Mouse (Mus musculus) adipose tissue, adult 10 weeks (tissue): Measurements from ENCODE around the gene Olfr1019. TPM values are rescaled to one million over a fixed set of nuclear protein-coding genes. Genes with fewer than 3 reads are reported as not detected.

Experiments
- polyA plus RNA-seq: library from polyadenylated mRNA; stranded (reverse); fragments of 350-450 nt; fragmentation: Illumina TruSeq; extraction: RNeasy Lipid Tissue Mini Kit (QIAGEN cat#74804); gene quantifications from one replicate; pipeline ENCODE4 v1.2.3, GENCODE M21; 2014; ENCODE audit warnings: low read depth, low replicate concordance

Gene Olfr1019
- not detected for polyA plus RNA-seq

DNA sequence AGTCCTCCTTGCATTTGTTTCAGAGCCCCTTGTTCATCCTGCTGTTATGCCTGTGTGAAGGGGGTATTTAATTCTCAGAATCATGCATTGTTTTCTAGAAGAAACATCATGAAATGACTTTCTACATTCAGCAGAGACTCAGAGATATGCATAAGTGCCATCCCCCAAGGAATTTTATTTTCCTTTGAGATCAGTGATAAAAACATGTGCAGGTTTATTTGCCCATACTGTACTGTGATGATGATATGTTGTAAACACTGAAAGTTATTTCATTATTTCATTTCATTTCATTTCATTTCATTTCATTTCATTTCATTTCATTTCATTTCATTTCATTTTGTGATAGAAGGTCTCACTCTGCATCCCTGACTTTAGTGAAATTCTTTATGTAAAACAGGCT is at the start of gene Olfr1019:
Gene Olfr1019 (minus strand): TSS at position 101 of the 400 bp plus-strand sequence.

DNA sequence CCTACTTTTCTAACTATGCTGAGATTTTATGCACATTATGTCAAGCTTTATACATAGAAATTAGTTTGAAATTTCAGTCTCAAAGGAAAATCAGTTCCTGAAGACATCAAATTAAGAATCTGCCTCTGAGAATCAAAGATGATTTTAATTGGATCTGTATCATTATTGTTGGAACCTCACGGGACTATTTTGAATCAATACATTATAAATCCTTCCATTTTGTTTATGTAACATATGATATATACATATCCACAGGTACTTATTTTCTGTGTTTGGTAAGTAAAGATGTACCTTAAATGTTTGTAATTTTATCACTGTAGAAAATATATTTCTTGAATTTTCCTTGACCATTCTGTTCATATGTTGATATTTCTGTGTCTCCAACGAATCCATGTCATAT is 40.1 kb upstream of the Olfr1019 start, which contains the start of gene Olfr1023:
Gene Olfr1023 (plus strand): TSS at position 301 of the 400 bp plus-strand sequence.

DNA sequence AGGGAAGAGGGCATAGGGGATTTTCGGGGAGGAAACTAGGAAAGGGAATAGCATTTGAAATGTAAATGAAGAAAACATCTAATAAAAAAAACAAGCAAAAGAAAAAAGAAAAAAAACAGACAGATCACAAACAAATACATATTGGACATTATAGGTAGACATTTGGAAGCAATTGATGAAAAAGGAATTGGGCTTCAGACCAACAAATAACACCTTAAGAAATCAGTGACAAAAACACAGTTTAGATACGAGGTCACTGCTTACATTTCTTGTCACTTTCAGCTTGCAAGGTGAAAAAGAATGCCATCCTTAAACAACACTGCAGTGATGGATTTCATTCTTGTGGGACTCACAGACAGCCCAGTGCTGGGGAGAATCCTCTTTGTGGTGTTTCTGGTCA is 23.0 kb upstream of the Olfr1019 start, which contains the start of gene Olfr1022:
Gene Olfr1022 (plus strand): TSS at position 301 of the 400 bp plus-strand sequence.

DNA sequence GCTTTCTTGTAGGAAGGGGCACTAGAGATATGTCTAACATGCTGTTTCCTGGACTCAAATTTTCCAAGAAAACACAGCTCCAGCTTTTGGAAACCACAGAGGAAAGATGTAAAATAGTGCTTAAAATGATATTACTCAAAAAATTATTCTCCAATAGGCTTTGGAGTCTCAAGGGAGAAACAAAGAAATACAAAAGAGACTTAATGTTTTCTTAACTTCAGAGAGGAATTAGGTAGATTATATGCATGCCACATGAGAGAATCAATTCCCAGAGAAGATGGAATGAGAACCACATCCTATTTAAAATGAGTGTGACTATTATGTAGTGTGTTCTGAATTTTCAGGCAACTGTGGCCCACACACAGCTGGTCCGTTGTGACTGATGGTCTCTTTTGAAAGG is 1.4 kb upstream of the Olfr1019 start, which contains the start of gene Olfr1020:
Gene Olfr1020 (plus strand): TSS at position 301 of the 400 bp plus-strand sequence.

DNA sequence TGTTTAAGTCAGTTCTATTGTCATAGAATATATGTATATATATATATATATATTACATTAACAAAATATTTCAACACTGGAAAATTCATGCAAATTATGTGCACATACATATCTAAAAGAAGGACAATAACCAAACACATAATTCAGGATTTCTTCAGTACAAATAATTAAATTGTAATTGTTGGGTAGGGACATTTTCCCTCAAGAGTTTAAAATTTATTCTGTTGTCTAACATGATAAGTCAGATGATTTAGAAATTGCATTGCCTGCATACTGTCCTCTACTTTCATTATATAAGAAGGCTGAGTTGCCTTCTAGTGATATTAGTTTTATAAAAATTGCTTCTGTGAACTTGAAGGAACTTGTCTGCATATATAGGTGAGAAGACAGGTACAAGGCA is 27.1 kb downstream of the Olfr1019 start, which contains the start of gene Olfr1018:
Gene Olfr1018 (plus strand): TSS at position 301 of the 400 bp plus-strand sequence.

DNA sequence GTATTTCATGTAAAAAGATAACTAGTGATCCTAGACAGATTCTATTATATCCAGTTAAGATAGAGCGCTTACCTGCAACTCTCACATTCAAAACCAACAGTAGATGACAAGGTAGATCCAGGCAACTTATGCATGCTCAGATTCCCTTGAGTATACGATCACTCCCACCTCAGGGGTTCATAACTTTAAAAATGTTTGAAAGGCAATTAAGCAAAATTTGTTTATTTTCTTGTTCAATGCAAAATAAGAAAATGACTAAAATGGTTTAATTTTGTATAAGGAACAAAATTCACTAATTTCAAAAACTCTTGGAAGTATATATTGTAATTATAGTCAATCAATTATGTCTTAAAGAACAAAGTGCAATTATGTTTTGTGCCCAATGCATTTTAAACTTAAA is 42.8 kb downstream of the Olfr1019 start, which contains the start of gene Olfr1016:
Gene Olfr1016 (minus strand): TSS at position 101 of the 400 bp plus-strand sequence.

Other genes starting within 250 kb of the Olfr1019 start
- gene Olfr1000, start 233.6 kb downstream of the Olfr1019 start, polyA plus RNA-seq = not detected
- not detected for gene Olfr1002, start 194.8 kb downstream of the Olfr1019 start, polyA plus RNA-seq
- not detected for gene Olfr154, start 181.0 kb downstream of the Olfr1019 start, polyA plus RNA-seq
- gene Olfr1006, start 166.7 kb downstream of the Olfr1019 start, polyA plus RNA-seq = not detected
- gene Olfr1008, start 156.1 kb downstream of the Olfr1019 start, polyA plus RNA-seq = not detected
- not detected for gene Olfr1009, start 130.1 kb downstream of the Olfr1019 start, polyA plus RNA-seq
- not detected for gene Olfr1012, start 82.7 kb downstream of the Olfr1019 start, polyA plus RNA-seq
- gene Olfr1013, start 78.4 kb downstream of the Olfr1019 start, polyA plus RNA-seq = not detected
- not detected for gene Olfr1014, start 72.8 kb downstream of the Olfr1019 start, polyA plus RNA-seq
- gene Olfr1015, start 63.5 kb downstream of the Olfr1019 start, polyA plus RNA-seq = not detected
- not detected for gene Olfr1016, start 42.9 kb downstream of the Olfr1019 start, polyA plus RNA-seq
- not detected for gene Olfr1018, start 27.0 kb downstream of the Olfr1019 start, polyA plus RNA-seq
- not detected for gene Olfr1020, start 1.5 kb upstream of the Olfr1019 start, polyA plus RNA-seq
- not detected for gene Olfr1022, start 23.1 kb upstream of the Olfr1019 start, polyA plus RNA-seq
- gene Olfr1023, start 40.2 kb upstream of the Olfr1019 start, polyA plus RNA-seq = not detected
- gene Olfr1024, start 59.6 kb upstream of the Olfr1019 start, polyA plus RNA-seq = not detected
- gene Olfr1025-ps1, start 69.7 kb upstream of the Olfr1019 start, polyA plus RNA-seq = not detected
- not detected for gene Olfr1026, start 76.1 kb upstream of the Olfr1019 start, polyA plus RNA-seq
- gene Olfr1028, start 105.0 kb upstream of the Olfr1019 start, polyA plus RNA-seq = not detected
- gene Olfr1029, start 128.4 kb upstream of the Olfr1019 start, polyA plus RNA-seq = not detected
- not detected for gene Olfr1030, start 133.8 kb upstream of the Olfr1019 start, polyA plus RNA-seq
- not detected for gene Olfr1031, start 144.8 kb upstream of the Olfr1019 start, polyA plus RNA-seq
- gene Olfr1032, start 160.1 kb upstream of the Olfr1019 start, polyA plus RNA-seq = not detected
- gene Olfr1033, start 175.2 kb upstream of the Olfr1019 start, polyA plus RNA-seq = 8.5 TPM
- gene Olfr1034, start 200.4 kb upstream of the Olfr1019 start, polyA plus RNA-seq = 0.53 TPM
- not detected for gene Olfr1036, start 228.5 kb upstream of the Olfr1019 start, polyA plus RNA-seq
- gene Olfr1037, start 241.9 kb upstream of the Olfr1019 start, polyA plus RNA-seq = not detected